Comparison of ENCODE assay signal across 13 mouse cellular contexts in genomic region chr7:136838971-136839370, GRCm38 (mm10). TPM values are rescaled to one million over a fixed set of nuclear protein-coding genes. Genes with fewer than 3 reads are reported as not detected.
DNase-seq lines count a peak whose midpoint lies in the region; ATAC-seq and TF ChIP-seq lines count a peak whose summit lies in the region.
"Had no signal": no experiment of that assay in that cellular context is flagged by ENCODE, and none has a peak within 500 bp of the region (broad histone marks: within the 10 kb centered on the region; RNA-seq: fewer than 3 reads in every experiment).

No protein-coding gene starts in this region.

- no peak for TF ChIP-seq POLR2A in kidney, adult 2 months (IDR thresholded peaks at IDR 0.05; ENCODE audit: low read depth, low read length)

- no peaks in the 10 kb centered on the region for H3K4me1 ChIP-seq in kidney, adult 2 months (ENCODE audit: control insufficient read depth, insufficient read depth, low read length)
- peaks cover 9% of the 10 kb centered on the region for H3K4me1 ChIP-seq in kidney, embryonic 14.5 days (ENCODE audit: control insufficient read depth, insufficient read depth, low read length)

- DNase-seq in cerebellum, postnatal 10 days: peak; percentile 62 to 73
- no peak for DNase-seq in cerebellum, adult 8-10 months
- DNase-seq in kidney, adult 2 months: peak; percentile 15
- DNase-seq in 3134 (ENCODE audit: extremely low read depth, insufficient read length, low spot score): peak; percentile 7
- DNase-seq in heart, postnatal 10 days: peak; percentile 55 to 63
- DNase-seq in urinary bladder, postnatal 14 days (ENCODE audit: low spot score): no peak
- no peak for DNase-seq in layer of hippocampus, adult 18-20 months (ENCODE audit: low spot score in 2 of 2)
- DNase-seq: cerebellum, adult 9-10 months; layer of hippocampus, adult 9-11 months; lung, postnatal 4 days had no signal

- no peaks in the 10 kb centered on the region for H3K9me3 ChIP-seq in kidney, embryonic 14.5 days (ENCODE audit: control insufficient read depth, low read length)
- H3K9me3 ChIP-seq: hindbrain, embryonic 15.5 days; limb, embryonic 12.5 days had no signal

- H3K36me3 ChIP-seq in kidney, adult 2 months (ENCODE audit: control insufficient read depth, insufficient read depth, low read length): no peaks in the 10 kb centered on the region
- no peaks in the 10 kb centered on the region for H3K36me3 ChIP-seq in kidney, embryonic 14.5 days (ENCODE audit: control insufficient read depth, insufficient read depth, low read length)
- H3K36me3 ChIP-seq: hindbrain, embryonic 15.5 days; limb, embryonic 12.5 days had no signal

- H3K9ac ChIP-seq in kidney, embryonic 14.5 days (ENCODE audit: low read depth, low read length): no peak overlapping the region
- H3K9ac ChIP-seq: hindbrain, embryonic 15.5 days; limb, embryonic 12.5 days had no signal

- H3K27me3 ChIP-seq in kidney, adult 2 months (replicated peaks; ENCODE audit: control insufficient read depth, insufficient read depth, low read length): peaks cover 1% of the 10 kb centered on the region; the same call in 1 of the 2 replicates
- no peaks in the 10 kb centered on the region for H3K27me3 ChIP-seq in kidney, embryonic 14.5 days (ENCODE audit: control insufficient read depth, insufficient read depth, low read length)
- H3K27me3 ChIP-seq: hindbrain, embryonic 15.5 days; limb, embryonic 12.5 days had no signal

- no peak for TF ChIP-seq CTCF in kidney, adult 2 months (conservative IDR thresholded peaks at IDR 0.05; ENCODE audit: insufficient read depth, insufficient read length, low read depth, low read length)

- H3K27ac ChIP-seq in kidney, adult 2 months (ENCODE audit: insufficient read depth, low read depth, low read length): no peak overlapping the region
- no peak overlapping the region for H3K27ac ChIP-seq in kidney, embryonic 14.5 days (ENCODE audit: low read depth, low read length)
- H3K27ac ChIP-seq: hindbrain, embryonic 15.5 days; limb, embryonic 12.5 days had no signal

- no peak for ATAC-seq in kidney, embryonic 14.5 days (ENCODE audit: low FRiP score, low TSS enrichment)

- WGBS in kidney, adult 2 months: 45% methylated on average over 5 of the region's 5 CpGs
- 63% methylated on average over 5 of the region's 5 CpGs for WGBS in kidney, embryonic 14.5 days

- no peak overlapping the region for H3K4me2 ChIP-seq in kidney, embryonic 14.5 days (replicated peaks; ENCODE audit: low read depth, low read length)
- H3K4me2 ChIP-seq: hindbrain, embryonic 15.5 days; limb, embryonic 12.5 days had no signal

- H3K4me3 ChIP-seq in kidney, adult 2 months (ENCODE audit: insufficient read depth, low read depth, low read length): no peak overlapping the region
- no peak overlapping the region for H3K4me3 ChIP-seq in kidney, embryonic 14.5 days (ENCODE audit: low read length)
- H3K4me3 ChIP-seq: hindbrain, embryonic 15.5 days; limb, embryonic 12.5 days had no signal

- intact Hi-C loops in heart, postnatal 10 days (cut with DNase I): loop anchor here (5.0 kb wide), 1 partner anchor 342 kb away; no protein-coding TSS in a partner anchor

RNA-seq across cellular contexts. Expression of gene Mgmt, which starts 55.4 kb away (rescaled TPM):
- 4.6 and 5.1 TPM in 2 replicates for polyA plus RNA-seq in kidney, adult 2 months (2012; rRNA removed)
- 5.8 and 6.4 TPM in 2 replicates for polyA plus RNA-seq in kidney, embryonic 14.5 days (2014; fragmentation: Nextera tagmentation; extraction: Ambion mirVana)
- 1 to 10 TPM; 5.2 to 5.4 TPM for total RNA-seq in heart, postnatal 10 days (2021)
- total RNA-seq in layer of hippocampus, adult 18-20 months (2021): under 1 TPM; 0.77 to 0.94 TPM

Comparison
In these comparisons a context has a peak if more than half of its experiments do, and no peak if none do; other contexts are left out.
1. DNase-seq: peak in cerebellum, postnatal 10 days (2 of 2), kidney, adult 2 months (single experiment), 3134 (single experiment) and heart, postnatal 10 days (2 of 2); none in cerebellum, adult 8-10 months (single experiment), urinary bladder, postnatal 14 days (single experiment) and layer of hippocampus, adult 18-20 months (0 of 2).